Mouse (Mus musculus) heart, embryonic 14.5 days (tissue): ENCODE measurements at regions not wholly inside any gene's neighbourhood (a gene's known extent, or its start where the extent isn't known, plus 50 kb on each side); places are given as distances from the start of the nearest gene placed in this dataset.

ENCODE experiments used
- ATAC-seq: fragments of 200-750 bp; cut with Nextera tagmentation; 2 replicates; pipeline ENCODE4 v1.8.0; 2017; ENCODE audit warnings: low read depth, moderate TSS enrichment; ENCODE audit not compliant: insufficient number of reproducible peaks, insufficient read depth, low FRiP score
- H3K27ac ChIP-seq, 2 experiments: fragments of 200-500 bp in 1 of 2; fragments of 300-500 bp in 1 of 2; sonication (generic) in 1 of 2; replicated peaks in 1 of 2; 2 replicates each; pipeline ENCODE4 v1.5.1; 2012 to 2014; ENCODE audit warnings: low read depth in 2 of 2, low read length in 2 of 2, control low read depth in 1 of 2, mild to moderate bottlenecking in 1 of 2, mixed read lengths in 1 of 2; ENCODE audit not compliant: control insufficient read depth in 1 of 2, insufficient read depth in 1 of 2
- H3K27me3 ChIP-seq: fragments of 300-500 bp; sonication (generic); 2 replicates; pipeline ENCODE4 v1.6.1; 2014; ENCODE audit warnings: mild to moderate bottlenecking, low read length, control low read depth; ENCODE audit not compliant: control insufficient read depth, insufficient read depth
- H3K36me3 ChIP-seq: fragments of 300-500 bp; sonication (generic); 2 replicates; pipeline ENCODE4 v1.6.1; 2014; ENCODE audit warnings: mild to moderate bottlenecking, control low read depth, low read length, mixed read lengths; ENCODE audit not compliant: control insufficient read depth, insufficient read depth
- H3K4me1 ChIP-seq, 2 experiments: fragments of 200-500 bp in 1 of 2; fragments of 300-500 bp in 1 of 2; sonication (generic) in 1 of 2; 2 replicates each; pipeline ENCODE4 v1.6.1; 2012 to 2014; ENCODE audit warnings: low read length in 2 of 2, control low read depth in 1 of 2, mixed read lengths in 1 of 2; ENCODE audit not compliant: control insufficient read depth in 2 of 2, insufficient read depth in 2 of 2
- H3K4me2 ChIP-seq: fragments of 300-500 bp; sonication (generic); 2 replicates; pipeline ENCODE4 v1.6.1; 2014; ENCODE audit warnings: mild to moderate bottlenecking, low read length
- H3K4me3 ChIP-seq, 2 experiments: fragments of 200-500 bp in 1 of 2; fragments of 300-500 bp in 1 of 2; sonication (generic) in 1 of 2; 2 replicates each; pipeline ENCODE4 v1.5.1; 2012 to 2014; ENCODE audit warnings: low read length in 2 of 2, mild to moderate bottlenecking in 2 of 2, control low read depth in 1 of 2, low read depth in 1 of 2, moderate library complexity in 1 of 2; ENCODE audit not compliant: control insufficient read depth in 1 of 2, insufficient read depth in 1 of 2
- H3K9ac ChIP-seq: fragments of 300-500 bp; sonication (generic); 2 replicates; pipeline ENCODE4 v1.6.1; 2014; ENCODE audit warnings: mild to moderate bottlenecking, low read length
- H3K9me3 ChIP-seq: fragments of 300-500 bp; sonication (generic); 2 replicates; pipeline ENCODE4 v1.6.1; 2016; ENCODE audit warnings: low read length, control low read depth; ENCODE audit not compliant: control insufficient read depth
- WGBS: fragments of 180-500 bp; shearing (Covaris S2); extraction: QIAGEN DNeasy Blood & Tissue Kit; methylation state at CpG from one replicate; pipeline ENCODE4 v1.1.7; 2014; 5-methylcytosine and 5-hydroxymethylcytosine counted together

- WGBS = 69% methylated on average over 3 of the region's 3 CpGs
- Histone ChIP-seq H3K27me3 (no peaks in the 10 kb centered on the region), H3K36me3 (no peaks in the 10 kb centered on the region), H3K27ac (no peak overlapping the region), H3K4me1 (no peaks in the 10 kb centered on the region), H3K4me3 (no peak overlapping the region), H3K4me2 (no peak overlapping the region), H3K9ac (no peak overlapping the region), H3K9me3 (0 out of 2 replicates have a peak, but pooled peaks cover 3% of the 10 kb centered on the region)
- no peak for ATAC-seq
Observed at GRCm38 (mm10) chr7:121296151-121296695, 95.4 kb upstream of the Hs3st2 start.

- H3K9me3 ChIP-seq = no peaks in the 10 kb centered on the region
- ATAC-seq = no peak
- peaks cover 5% of the 10 kb centered on the region; the same call in 1 of the 2 replicates for H3K27me3 ChIP-seq
- H3K4me2 ChIP-seq = 0 out of 2 replicates have a peak overlapping the region, but pooled peaks have one; percentile 13
- no peak overlapping the region for H3K9ac ChIP-seq
- H3K4me1 ChIP-seq = no peaks in the 10 kb centered on the region
- no peak overlapping the region for H3K27ac ChIP-seq
- WGBS = 13% methylated on average over 19 of the region's 19 CpGs
- no peaks in the 10 kb centered on the region for H3K36me3 ChIP-seq
- no peak overlapping the region for H3K4me3 ChIP-seq
Observed at GRCm38 (mm10) chr7:121312961-121313587, 78.6 kb upstream of the Hs3st2 start.

- Histone ChIP-seq H3K36me3 (no peaks in the 10 kb centered on the region), H3K4me1 (no peaks in the 10 kb centered on the region), H3K27me3 (peaks cover 5% of the 10 kb centered on the region; the same call in 1 of the 2 replicates), H3K4me2 (no peak overlapping the region), H3K9ac (no peak overlapping the region), H3K4me3 (no peak overlapping the region), H3K9me3 (no peaks in the 10 kb centered on the region), H3K27ac (no peak overlapping the region)
- no peak for ATAC-seq
- WGBS = 87% methylated on average over 4 of the region's 4 CpGs
Observed at GRCm38 (mm10) chr7:121314521-121314920, 77.1 kb upstream of the Hs3st2 start.

- H3K4me1 ChIP-seq = no peaks in the 10 kb centered on the region
- no peak overlapping the region for H3K4me3 ChIP-seq
- H3K9me3 ChIP-seq = no peaks in the 10 kb centered on the region
- ATAC-seq = no peak
- H3K36me3 ChIP-seq = no peaks in the 10 kb centered on the region
- H3K9ac ChIP-seq = no peak overlapping the region
- no peak overlapping the region for H3K27ac ChIP-seq
- no peak overlapping the region for H3K4me2 ChIP-seq
- H3K27me3 ChIP-seq = no peaks in the 10 kb centered on the region
- 69% methylated on average over 7 of the region's 7 CpGs for WGBS
Observed at GRCm38 (mm10) chr7:121329274-121329673, 62.4 kb upstream of the Hs3st2 start.

- ATAC-seq = no peak
- Histone ChIP-seq H3K9ac (no peak overlapping the region), H3K4me2 (no peak overlapping the region), H3K4me3 (no peak overlapping the region), H3K27ac (no peak overlapping the region), H3K36me3 (no peaks in the 10 kb centered on the region), H3K4me1 (no peaks in the 10 kb centered on the region), H3K27me3 (no peaks in the 10 kb centered on the region), H3K9me3 (no peaks in the 10 kb centered on the region)
- 78% methylated on average over 2 of the region's 2 CpGs for WGBS
Observed at GRCm38 (mm10) chr7:121332532-121332931, 59.1 kb upstream of the Hs3st2 start.

- Histone ChIP-seq H3K4me2 (no peak overlapping the region), H3K36me3 (no peaks in the 10 kb centered on the region), H3K4me1 (no peaks in the 10 kb centered on the region), H3K9me3 (no peaks in the 10 kb centered on the region), H3K9ac (no peak overlapping the region), H3K27me3 (no peaks in the 10 kb centered on the region), H3K4me3 (no peak overlapping the region), H3K27ac (no peak overlapping the region)
- no peak for ATAC-seq
- WGBS = 78% methylated on average over 9 of the region's 9 CpGs
Observed at GRCm38 (mm10) chr7:121335390-121336109, 56.1 kb upstream of the Hs3st2 start.

GRCm38 (mm10) chr7:121339942-121340341 is 51.7 kb upstream of the Hs3st2 start:
- H3K4me3 ChIP-seq = no peak overlapping the region
- no peaks in the 10 kb centered on the region for H3K4me1 ChIP-seq
- ATAC-seq = no peak
- H3K9me3 ChIP-seq = no peaks in the 10 kb centered on the region
- no peaks in the 10 kb centered on the region for H3K36me3 ChIP-seq
- 20% methylated on average over 3 of the region's 3 CpGs for WGBS
- no peak overlapping the region for H3K9ac ChIP-seq
- no peak overlapping the region for H3K4me2 ChIP-seq
- no peak overlapping the region for H3K27ac ChIP-seq
- H3K27me3 ChIP-seq = no peaks in the 10 kb centered on the region
